Mouse (Mus musculus) CH12.LX (cell line): ENCODE results near the gene Ncoa3. TPM values are rescaled to one million over a fixed set of nuclear protein-coding genes. Genes with fewer than 3 reads are reported as not detected.

Source experiments
- DNase-seq: peaks from one replicate; pipeline ENCODE4 v3.0.0-alpha.2; 2013; ENCODE audit errors: extremely low read depth
- H3K27ac ChIP-seq: 2 replicates; pipeline ENCODE4 v1.5.1; 2012; ENCODE audit warnings: low read depth, mild to moderate bottlenecking, control low read depth, moderate library complexity; ENCODE audit not compliant: insufficient read depth
- H3K27me3 ChIP-seq: replicated peaks from 2 replicates; pipeline ENCODE3; 2012; ENCODE audit warnings: inconsistent platforms
- H3K36me3 ChIP-seq, 2 experiments: replicated peaks in 1 of 2; 2 replicates each; pipeline versions ENCODE3 to v1.6.1; 2012; ENCODE audit warnings: inconsistent platforms in 1 of 2, low read length in 1 of 2, mild to moderate bottlenecking in 1 of 2, mixed read lengths in 1 of 2, moderate library complexity in 1 of 2; ENCODE audit not compliant: control insufficient read depth in 1 of 2, insufficient read depth in 1 of 2
- H3K4me1 ChIP-seq, 2 experiments: 2 replicates each; pipeline ENCODE4 v1.6.1; 2012; ENCODE audit warnings: inconsistent platforms in 1 of 2, moderate library complexity in 1 of 2; ENCODE audit not compliant: insufficient read depth in 2 of 2, control insufficient read depth in 1 of 2
- H3K4me2 ChIP-seq: 2 replicates; pipeline ENCODE4 v1.6.1; 2012; ENCODE audit warnings: low read depth, mild to moderate bottlenecking, control low read depth; ENCODE audit not compliant: poor library complexity, insufficient read depth, severe bottlenecking
- H3K4me3 ChIP-seq, 3 experiments: fragments of 150-350 bp in 1 of 3; sonication (generic) in 1 of 3; replicated peaks in 1 of 3; 2 replicates each; pipeline versions ENCODE3 to v1.5.1; 2011 to 2012; ENCODE audit warnings: low read depth in 2 of 3, low read length in 2 of 3, mild to moderate bottlenecking in 2 of 3, moderate library complexity in 2 of 3, control low read depth in 1 of 3, improper control_type of control experiment in 1 of 3, inconsistent platforms in 1 of 3, mixed read lengths in 1 of 3; ENCODE audit not compliant: poor library complexity in 1 of 3
- H3K79me2 ChIP-seq: replicated peaks from 2 replicates; pipeline ENCODE4 v1.6.1; 2012; ENCODE audit warnings: mild to moderate bottlenecking, moderate library complexity; ENCODE audit not compliant: control insufficient read depth, poor library complexity, insufficient read depth, severe bottlenecking; ENCODE audit errors: extremely low read depth
- H3K9ac ChIP-seq: 2 replicates; pipeline ENCODE4 v1.6.1; 2012; ENCODE audit warnings: low read depth, mild to moderate bottlenecking, control low read depth, moderate library complexity; ENCODE audit not compliant: insufficient read depth
- H3K9me3 ChIP-seq: replicated peaks from 2 replicates; pipeline ENCODE3; 2012; ENCODE audit warnings: low read length, inconsistent platforms, mixed read lengths
- CHD1 ChIP-seq: IDR thresholded peaks from 2 replicates; pipeline ENCODE4 v1.6.1; 2012; ENCODE audit warnings: low read depth, low read length, improper control_type of control experiment, inconsistent platforms
- CHD2 ChIP-seq: IDR thresholded peaks from 2 replicates; pipeline ENCODE4 v1.6.1; 2011; ENCODE audit warnings: low read length, improper control_type of control experiment
- CTCF ChIP-seq, 2 experiments: IDR thresholded peaks in 1 of 2; conservative IDR thresholded peaks in 1 of 2; 2 replicates each; pipeline ENCODE4 v1.5.1; 2011 to 2012; ENCODE audit warnings: low read depth in 2 of 2, low read length in 2 of 2, improper control_type of control experiment in 1 of 2, inconsistent platforms in 1 of 2, mild to moderate bottlenecking in 1 of 2, moderate library complexity in 1 of 2
- JUN ChIP-seq: IDR thresholded peaks from 2 replicates; pipeline ENCODE4 v1.6.1; 2011; ENCODE audit warnings: low read depth, mild to moderate bottlenecking, low read length, improper control_type of control experiment, moderate library complexity; ENCODE audit not compliant: insufficient read depth
- JUND ChIP-seq: conservative IDR thresholded peaks from 2 replicates; pipeline ENCODE4 v1.6.1; 2011; ENCODE audit warnings: low read depth, low read length, improper control_type of control experiment
- KAT2A ChIP-seq: IDR thresholded peaks from 2 replicates; pipeline ENCODE4 v1.6.1; 2012; ENCODE audit warnings: low read length, improper control_type of control experiment, inconsistent platforms; ENCODE audit not compliant: insufficient replicate concordance
- MAFK ChIP-seq: IDR thresholded peaks from 2 replicates; pipeline ENCODE4 v1.6.1; 2011; ENCODE audit warnings: low read length, improper control_type of control experiment; ENCODE audit not compliant: insufficient replicate concordance
- MAZ ChIP-seq: IDR thresholded peaks from 2 replicates; pipeline ENCODE4 v1.6.1; 2012; ENCODE audit warnings: low read depth, mild to moderate bottlenecking, inconsistent platforms, low read length, improper control_type of control experiment, moderate library complexity
- MXI1 ChIP-seq: IDR thresholded peaks from 2 replicates; pipeline ENCODE4 v1.6.1; 2011; ENCODE audit warnings: mild to moderate bottlenecking, low read depth, low read length, improper control_type of control experiment
- PAX5 ChIP-seq: IDR thresholded peaks from 2 replicates; pipeline ENCODE4 v1.6.1; 2012; ENCODE audit warnings: low read length, inconsistent platforms, mixed read lengths
- POLR2A ChIP-seq: IDR thresholded peaks from 2 replicates; pipeline ENCODE4 v1.6.1; 2011; ENCODE audit warnings: low read depth, mild to moderate bottlenecking, improper control_type of control experiment, low read length
- RCOR1 ChIP-seq: conservative IDR thresholded peaks from 2 replicates; pipeline ENCODE4 v1.6.1; 2012; ENCODE audit warnings: low read depth, mild to moderate bottlenecking, inconsistent platforms, low read length, improper control_type of control experiment
- USF1 ChIP-seq: IDR thresholded peaks from 2 replicates; pipeline ENCODE4 v1.6.1; 2014; ENCODE audit warnings: low read depth, mild to moderate bottlenecking, inconsistent platforms, low read length, improper control_type of control experiment
- USF2 ChIP-seq: conservative IDR thresholded peaks from 2 replicates; pipeline ENCODE4 v1.6.1; 2011; ENCODE audit warnings: low read depth, low read length, improper control_type of control experiment
- ZNF384 ChIP-seq: IDR thresholded peaks from 2 replicates; pipeline ENCODE4 v1.6.1; 2012; ENCODE audit warnings: low read depth, low read length, improper control_type of control experiment, inconsistent platforms
- dilution Hi-C: fragments of 300-500 bp; cut with MboI; formaldehyde crosslinking; loops from 2 replicates; pipeline ENCODE4 v1.14.3; 2020; ENCODE audit warnings: low sequenced_read_pairs; ENCODE audit not compliant: extremely low pct_unique_long_range_greater_than_20kb, extremely low pct_ligation_motif_present
- in situ Hi-C: fragments of 300-500 bp; cut with MboI; formaldehyde crosslinking; loops from 3 replicates; pipeline ENCODE4 v1.14.3; 2019; ENCODE audit warnings: low sequenced_read_pairs, low pct_ligation_motif_present, low pct_unique_long_range_greater_than_20kb, mixed read lengths
- polyA plus RNA-seq: library from polyadenylated mRNA; unstranded; fragments of >175 nt; gene quantifications from 2 replicates; pipeline ENCODE4 v1.2.1, GENCODE M21; 2012; ENCODE audit warnings: low read depth; ENCODE audit not compliant: insufficient read length
- total RNA-seq, 2 experiments: library from RNA; depleted of rRNA; stranded (reverse); fragments of 300-350 nt in 1 of 2; fragments of >200 nt in 1 of 2; gene quantifications; 2 replicates each; pipeline ENCODE4 v1.2.3; 2012 to 2014

Ncoa3 gene
- total and polyA plus RNA-seq, 3 experiments, result 13.4 to 21.9 (median 17.1) TPM

- no peak overlapping the region for H3K9ac ChIP-seq
- TF ChIP-seq KAT2A, result no peak
- peak; percentile 65 for TF ChIP-seq ZNF384
- TF ChIP-seq CTCF (conservative IDR thresholded peaks at IDR 0.05 in 1 of 2, IDR thresholded peaks at IDR 0.05 in 1 of 2; ENCODE audit: low read depth in 2 of 2, low read length in 2 of 2), result peak in 1 of 2 experiments; percentile 25; a peak in 1 of 4 replicates
- dilution Hi-C loops (no loop called here), in situ Hi-C loops (no loop called here)
- H3K4me2 ChIP-seq, result no peak overlapping the region
- H3K79me2 ChIP-seq, result peaks cover 87% of the 10 kb centered on the region
- no peak overlapping the region for H3K27ac ChIP-seq
- H3K27me3 ChIP-seq, result no peaks in the 10 kb centered on the region
- peaks cover 0 to 73% of the 10 kb centered on the region in 2 experiments; a peak in 3 of 4 replicates for H3K4me1 ChIP-seq
- H3K36me3 ChIP-seq, result peaks cover 0 to 7% of the 10 kb centered on the region in 2 experiments
- H3K4me3 ChIP-seq, result no peak overlapping the region
- DNase-seq, result no peak
- peaks cover 4% of the 10 kb centered on the region for H3K9me3 ChIP-seq
These were observed 5.0 kb downstream of the Ncoa3 start for GRCm38 (mm10) chr2:165997256-165997967.

DNA sequence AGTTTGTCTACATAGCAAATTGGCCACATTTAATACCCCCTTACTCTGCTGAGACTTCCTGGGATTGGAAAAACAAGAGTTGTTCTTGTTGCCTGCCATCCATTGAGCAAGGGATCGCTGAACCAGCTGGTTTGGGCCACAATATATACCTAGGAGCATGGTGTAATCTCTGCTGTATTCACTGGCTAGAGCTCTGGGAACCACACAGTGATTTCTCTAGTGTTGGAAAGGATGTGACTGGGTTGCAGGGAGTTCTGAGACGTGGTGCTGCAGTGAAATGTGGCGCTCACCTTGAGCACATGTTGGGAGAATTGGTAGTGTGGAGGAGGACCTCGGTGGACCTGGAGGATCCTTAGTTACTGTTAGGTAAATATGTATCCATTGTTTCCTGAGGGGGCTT is 6.5 kb downstream of the Ncoa3 start:
- peaks cover 4% of the 10 kb centered on the region for H3K9me3 ChIP-seq
- H3K4me3 ChIP-seq, result no peak overlapping the region
- no peaks in the 10 kb centered on the region for H3K27me3 ChIP-seq
- peaks cover 0 to 7% of the 10 kb centered on the region in 2 experiments for H3K36me3 ChIP-seq
- H3K4me1 ChIP-seq, result peaks cover 0 to 75% of the 10 kb centered on the region in 2 experiments; a peak in 3 of 4 replicates
- in situ Hi-C loops, result no loop called here
- no peak overlapping the region for H3K4me2 ChIP-seq
- dilution Hi-C loops, result no loop called here
- H3K9ac ChIP-seq, result no peak overlapping the region
- TF ChIP-seq USF2 (no peak), RCOR1 (no peak), POLR2A (no peak), MAZ (no peak), JUN (no peak), USF1 (no peak), MAFK (no peak), ZNF384 (no peak), JUND (no peak), CTCF (conservative IDR thresholded peaks at IDR 0.05 in 1 of 2, IDR thresholded peaks at IDR 0.05 in 1 of 2; ENCODE audit: low read depth in 2 of 2, low read length in 2 of 2) (no peak), CHD2 (no peak), CHD1 (no peak), MXI1 (no peak), PAX5 (no peak)
- no peak overlapping the region for H3K27ac ChIP-seq
- no peak for DNase-seq
- peaks cover 80% of the 10 kb centered on the region for H3K79me2 ChIP-seq
